Mouse (Mus musculus) embryo, embryonic 11.5 days (tissue): ENCODE measurements around the gene Epha1.

ENCODE experiments used
- DNase-seq: peaks from one replicate; pipeline ENCODE4 v3.0.0-alpha.2; 2012; ENCODE audit warnings: low read depth, low spot score

Epha1 gene

DNA sequence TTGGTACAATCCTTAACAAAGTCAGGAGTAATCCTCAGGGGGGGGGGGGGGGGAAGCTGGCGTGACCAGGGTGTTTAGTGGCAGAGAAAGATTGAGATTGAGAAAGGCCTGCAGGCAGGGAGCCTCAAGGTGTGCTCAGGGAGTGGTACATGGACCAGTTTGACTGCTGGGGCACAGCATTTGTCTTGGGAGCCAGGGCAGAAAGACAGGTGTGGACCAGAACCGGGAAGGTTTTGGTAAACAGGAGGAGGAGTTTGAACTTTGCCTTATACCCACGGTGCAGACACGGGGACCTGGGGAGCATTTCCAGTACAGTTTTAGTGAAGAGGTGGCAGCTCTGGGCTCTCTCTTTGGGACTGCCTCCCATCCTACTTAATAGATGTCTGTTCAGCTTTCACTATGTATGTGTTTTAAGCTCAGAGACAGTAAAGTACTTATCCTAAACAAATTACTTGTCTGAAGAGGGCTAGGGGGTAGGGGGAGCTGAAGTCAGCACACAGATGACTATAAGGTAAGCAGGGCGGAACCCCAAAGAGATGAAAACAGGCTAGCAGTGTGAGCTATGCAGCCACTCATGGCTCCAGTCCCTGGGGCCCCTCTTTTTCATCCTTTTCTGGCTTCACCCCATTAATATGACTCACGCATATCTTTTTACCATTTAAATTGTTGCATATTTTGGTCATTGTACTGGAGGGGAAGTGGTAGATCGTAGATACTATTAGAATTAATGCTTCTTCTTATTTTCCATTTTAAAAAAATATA, 782 bp upstream of the Epha1 start:
- DNase-seq: no peak

DNA sequence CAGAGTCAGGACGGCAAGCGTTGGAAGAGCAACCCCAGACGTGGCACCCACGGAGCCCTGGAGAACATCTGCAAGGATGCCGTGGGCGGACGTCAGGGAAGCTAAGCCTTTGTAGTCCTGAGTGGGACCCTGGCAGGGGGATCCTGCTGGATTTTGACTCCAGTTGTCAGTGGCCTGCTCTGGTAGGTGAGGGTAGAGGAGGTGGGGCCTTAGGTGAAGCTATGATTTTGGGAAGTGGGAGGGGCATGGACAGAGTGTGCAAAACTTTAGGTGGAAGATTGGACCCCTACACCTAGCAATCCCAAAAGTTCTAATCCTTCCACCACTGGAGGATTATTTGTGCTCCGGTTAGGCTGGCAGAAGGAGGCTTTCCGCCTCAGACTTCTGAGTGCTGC, 650 bp downstream of the Epha1 start:
- DNase-seq: no peak

DNA sequence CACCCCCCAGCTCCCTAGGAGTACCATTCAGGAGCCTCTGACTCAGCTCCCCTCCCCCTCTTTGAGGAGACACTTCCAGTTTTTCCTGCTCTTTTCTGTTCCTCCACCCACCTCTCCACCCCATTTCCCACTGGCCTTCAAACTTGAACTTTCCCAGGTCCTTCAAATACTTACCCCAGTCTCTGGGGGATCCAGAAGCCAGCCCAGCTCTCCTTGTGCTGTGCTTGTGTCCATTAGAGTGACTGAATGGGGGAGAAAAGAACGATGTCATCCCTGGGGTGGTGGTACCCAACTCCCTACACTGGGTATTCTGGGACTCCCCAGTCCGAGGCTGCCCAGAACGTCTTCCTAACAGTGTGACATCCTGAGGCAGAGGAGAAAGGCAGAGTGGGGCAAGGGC, 1.1 kb downstream of the Epha1 start:
- no peak for DNase-seq

DNA sequence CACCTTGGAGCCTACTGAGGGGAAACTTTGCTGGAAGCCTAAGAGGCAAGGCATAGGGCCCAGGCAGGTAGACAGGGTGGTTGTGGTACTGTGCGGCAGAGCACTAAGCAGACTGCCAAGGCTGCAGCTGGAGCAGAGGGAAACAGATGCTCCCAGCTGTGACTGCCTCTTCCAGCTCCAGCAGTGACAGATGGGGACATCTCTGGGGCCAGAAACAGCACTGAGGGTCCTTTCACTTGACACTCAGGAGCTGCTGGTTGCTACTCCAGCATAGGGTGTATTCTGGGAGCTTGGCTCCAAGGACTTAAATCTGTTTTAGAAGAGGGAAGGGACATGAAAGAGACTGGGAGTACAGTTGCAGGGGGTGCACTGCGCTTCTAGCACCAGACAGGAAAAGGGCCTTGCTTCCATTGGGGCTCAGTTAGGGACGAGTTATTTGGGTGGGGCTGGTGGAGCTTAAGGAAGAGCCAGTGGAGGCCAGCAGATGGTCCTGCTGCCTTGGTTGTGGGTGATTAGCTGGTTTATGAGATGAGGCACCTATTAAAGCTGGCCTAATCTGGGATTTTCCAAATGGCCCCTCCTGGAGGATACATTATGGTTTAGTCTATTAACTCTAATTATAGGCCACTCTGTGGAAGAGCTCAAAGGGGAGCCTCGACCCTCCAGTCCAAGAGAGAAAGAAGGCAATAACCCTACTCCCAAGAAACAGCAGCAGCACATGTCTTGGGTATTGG, 2.3 kb downstream of the Epha1 start:
- DNase-seq: no peak

DNA sequence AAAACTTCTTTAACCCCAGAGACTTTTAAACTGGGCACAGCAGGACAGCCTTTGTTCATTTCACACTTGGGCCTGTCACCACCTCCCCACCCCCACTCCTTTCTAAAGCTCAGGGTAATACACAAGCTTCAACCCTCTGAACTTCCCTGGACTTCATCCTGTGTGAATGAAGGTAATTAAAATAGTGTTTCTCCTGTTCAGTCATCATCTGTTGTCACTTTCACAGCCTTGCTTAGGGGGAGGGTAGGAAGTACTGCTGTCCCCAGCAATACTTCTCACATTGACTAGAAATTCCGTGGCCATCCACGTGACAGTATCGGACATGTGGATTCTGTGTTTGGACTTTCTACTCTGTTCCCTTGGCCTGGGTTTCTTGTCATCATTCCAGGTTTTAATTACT, 3.2 kb downstream of the Epha1 start:
- DNase-seq: no peak

DNA sequence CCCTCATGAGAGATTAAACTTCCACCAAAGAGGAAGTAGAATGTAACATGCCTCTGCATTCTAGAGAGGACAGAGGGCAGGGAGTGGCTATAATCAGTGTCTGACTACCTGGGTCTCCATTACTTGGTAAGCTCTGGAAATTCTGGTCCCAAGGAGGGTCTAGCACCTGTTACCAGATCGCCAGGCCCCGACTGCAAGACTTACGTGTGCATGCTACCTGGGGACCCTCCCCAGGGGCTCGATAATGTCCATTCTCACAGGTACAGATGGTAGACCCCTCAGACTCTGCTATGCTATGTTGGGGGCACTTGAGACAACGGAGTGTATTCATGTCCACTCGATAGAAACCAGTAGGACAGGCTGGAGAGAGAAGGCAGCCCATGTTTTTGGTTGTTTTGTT, 7.9 kb downstream of the Epha1 start:
- no peak for DNase-seq

DNA sequence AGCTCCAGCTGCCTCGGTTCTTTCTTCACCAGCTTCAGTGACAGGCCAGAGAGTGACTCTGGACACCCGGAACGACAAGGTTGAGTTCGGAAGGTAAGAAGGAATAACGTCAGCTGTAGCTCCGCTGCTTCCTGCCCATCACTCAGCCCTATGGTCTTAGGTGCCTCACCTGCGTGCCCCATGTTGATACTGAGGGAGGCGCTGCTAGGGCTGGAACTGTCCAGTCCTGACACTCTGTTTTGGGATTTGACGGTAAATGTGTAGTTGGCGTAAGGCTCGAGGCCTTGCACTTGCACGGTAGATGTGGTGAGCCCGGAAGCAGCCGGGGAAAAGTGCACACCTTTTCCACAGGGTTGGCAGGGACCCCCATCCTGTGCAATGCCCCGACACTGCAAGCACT, 8.5 kb downstream of the Epha1 start:
- no peak for DNase-seq

DNA sequence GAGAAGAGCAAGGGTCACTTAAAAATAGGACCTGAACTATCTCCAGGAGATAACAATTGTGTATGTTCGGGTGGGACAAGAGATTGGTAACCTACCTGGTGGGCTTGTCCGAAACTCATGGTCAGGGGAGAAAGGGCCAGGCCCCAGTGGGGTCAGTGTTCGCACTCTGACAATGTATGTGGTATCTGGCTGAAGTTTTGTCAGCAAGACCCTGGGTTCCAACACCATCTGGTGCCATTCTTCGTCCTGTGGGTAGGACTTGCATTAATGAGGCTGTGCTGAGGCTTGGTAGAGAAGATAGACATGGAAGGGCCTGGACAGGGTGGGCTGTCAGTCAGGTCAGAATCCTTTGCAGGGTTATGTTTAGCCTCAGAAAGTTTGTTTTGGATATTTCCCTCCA, 9.0 kb downstream of the Epha1 start:
- no peak for DNase-seq

DNA sequence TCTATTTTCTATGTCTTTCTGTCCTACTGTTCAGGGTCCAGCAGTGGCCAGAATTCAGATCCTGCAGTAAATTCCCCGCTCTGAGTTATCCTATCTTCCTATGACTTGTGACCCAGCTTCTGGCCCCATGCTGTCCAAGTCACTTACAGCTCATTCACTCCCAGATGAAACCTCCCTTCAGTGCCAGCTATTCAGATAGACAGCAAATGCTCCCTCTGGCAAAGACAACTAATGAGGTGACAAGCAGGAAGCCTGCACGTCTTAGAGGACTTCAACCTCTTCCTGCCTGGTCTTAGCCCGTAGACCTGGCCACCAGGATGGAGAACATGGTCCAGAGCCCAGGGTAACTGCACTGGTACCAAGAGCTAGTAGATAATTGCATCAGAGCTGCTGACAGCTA, 10.1 kb downstream of the Epha1 start:
- DNase-seq: no peak

DNA sequence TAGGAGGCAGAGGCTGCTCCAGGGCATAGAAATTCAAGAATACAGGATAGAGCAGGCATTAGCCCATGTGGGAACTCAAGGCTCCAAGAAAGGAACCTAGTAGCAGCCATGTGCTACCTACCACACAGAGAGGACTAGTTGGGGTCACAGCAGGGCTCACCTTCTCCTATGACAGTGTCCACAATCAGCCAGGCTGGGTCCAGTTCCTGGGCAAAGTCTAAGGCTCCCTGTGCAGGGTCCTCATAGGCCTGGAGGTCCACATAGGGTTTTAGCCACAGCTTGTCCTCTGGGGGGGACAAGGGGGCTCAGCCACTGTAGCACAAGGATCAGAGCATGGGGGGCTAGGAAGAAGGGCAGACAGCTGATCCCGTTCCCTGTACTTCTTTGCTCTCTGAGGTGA, 10.6 kb downstream of the Epha1 start:
- DNase-seq: no peak

DNA sequence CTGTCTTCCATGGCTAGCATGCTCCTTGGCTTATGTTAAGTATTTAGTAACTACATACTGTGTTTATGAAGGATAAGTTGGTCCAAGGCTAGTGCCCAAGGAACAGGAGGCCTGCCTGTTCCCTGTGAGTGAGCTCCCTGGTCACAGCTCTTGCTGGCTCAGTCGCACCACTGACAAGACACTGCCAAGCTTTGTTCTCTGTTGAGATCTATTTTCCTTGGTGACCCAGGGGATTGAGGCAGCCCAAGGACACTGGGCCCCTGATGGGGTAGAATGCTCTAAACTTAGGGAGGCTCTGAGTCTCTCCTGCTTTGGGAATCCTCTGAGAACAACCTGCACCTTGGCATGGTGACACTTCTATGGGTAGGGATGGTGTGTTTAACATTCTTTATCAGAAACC, 11.0 kb downstream of the Epha1 start:
- DNase-seq: no peak

DNA sequence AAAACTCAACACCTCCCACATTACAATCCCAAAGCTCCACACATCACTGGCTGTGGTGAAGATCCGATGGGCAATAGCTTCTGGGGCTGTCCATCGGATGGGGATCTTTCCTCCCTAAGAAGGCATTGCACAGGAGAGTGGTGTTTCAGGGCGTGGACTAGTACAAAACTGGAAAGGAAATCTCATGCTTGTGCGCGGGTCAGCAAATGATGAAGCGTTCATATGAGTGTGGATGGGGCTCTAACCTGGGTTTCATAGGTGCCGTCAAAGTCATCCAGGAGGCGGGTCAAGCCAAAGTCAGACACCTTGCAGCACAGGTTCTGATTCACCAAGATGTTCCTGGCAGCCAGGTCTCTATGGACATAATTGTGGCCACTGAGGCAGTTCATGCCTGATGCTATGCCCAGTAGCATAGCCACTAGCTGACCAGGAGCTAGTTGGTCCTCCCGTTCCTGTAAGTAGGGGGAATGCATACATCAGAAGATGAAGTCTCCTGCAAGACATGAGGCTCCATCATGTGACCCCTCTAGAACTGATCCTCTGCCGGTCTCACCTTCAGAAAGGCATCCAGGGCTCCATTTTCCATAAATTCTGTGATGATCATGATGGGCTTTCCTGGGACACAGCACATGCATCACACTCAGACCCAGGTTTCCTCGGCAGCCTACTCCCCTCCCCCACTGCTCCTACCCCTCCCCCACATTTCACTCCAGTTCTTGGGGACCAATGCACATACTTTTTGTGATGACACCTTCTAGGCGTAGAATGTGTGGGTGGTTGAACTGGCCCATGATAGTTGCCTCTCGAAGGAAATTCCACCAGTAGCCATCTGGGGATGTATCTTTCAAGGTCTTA, 11.8 kb downstream of the Epha1 start:
- DNase-seq: no peak

DNA sequence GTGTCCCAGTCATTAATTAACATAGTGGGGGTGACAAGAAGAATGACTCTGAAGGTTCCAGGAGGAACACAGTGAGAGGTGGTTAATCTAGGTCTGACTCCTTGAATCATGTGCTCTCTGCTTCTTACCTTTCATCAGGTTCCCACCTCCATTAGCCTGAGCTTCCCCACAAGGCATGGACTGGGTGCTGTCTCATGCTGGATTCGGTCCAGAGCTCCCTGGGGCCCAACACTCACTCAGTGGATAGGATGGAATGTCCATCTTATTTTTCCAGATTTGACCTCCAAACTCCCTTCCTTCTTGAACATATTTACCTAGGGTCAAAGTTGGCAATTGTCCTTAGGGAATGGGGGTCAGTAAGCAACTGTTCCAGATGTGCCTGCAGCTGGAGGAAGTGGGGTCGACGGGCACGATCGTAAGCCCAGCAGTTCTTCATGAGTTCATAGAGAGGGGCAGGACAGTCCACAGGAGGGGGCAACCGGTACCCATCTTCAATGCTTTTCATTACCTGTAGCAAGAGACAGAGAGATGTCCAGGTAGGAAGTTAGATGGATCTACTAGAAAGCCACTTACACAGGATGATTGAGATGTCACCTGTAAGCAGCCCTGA, 12.7 kb downstream of the Epha1 start:
- no peak for DNase-seq

DNA sequence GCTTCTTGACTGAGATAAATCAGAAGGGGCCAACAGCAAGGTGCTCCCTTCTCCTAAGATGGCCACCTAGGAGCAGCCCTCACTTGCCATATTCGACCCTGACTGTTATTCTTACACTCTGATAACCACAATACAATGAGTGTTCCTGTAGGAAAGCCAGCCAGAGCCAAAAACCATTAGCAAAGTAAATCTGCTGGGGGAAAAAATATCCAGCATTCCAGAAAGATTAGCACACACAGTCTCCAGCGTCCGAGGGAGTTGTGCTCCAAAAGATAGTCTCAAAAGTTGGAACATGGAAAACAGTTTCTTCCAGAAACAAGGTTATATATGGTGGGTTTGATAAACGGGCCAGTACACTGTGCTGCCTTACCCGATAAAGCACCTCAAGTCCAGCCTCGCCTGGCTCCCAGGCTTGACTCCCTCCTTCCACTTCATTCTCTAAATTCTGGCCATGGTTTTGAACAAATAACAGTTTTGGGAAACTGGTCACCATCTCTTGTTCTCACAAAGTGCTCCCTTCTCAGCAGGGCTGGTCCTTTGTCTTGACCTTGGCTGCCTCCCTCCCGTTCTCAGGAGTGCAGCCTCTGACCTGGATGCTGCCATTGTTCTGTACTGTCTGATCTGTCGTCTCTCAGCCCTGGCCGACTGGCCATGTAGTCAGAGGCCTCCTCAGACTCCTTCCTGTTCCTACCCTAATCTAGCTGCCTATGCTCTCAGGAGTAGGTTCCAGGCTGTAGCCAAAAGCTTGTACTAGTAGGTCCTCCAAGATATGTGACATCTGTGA, 13.5 kb downstream of the Epha1 start:
- no peak for DNase-seq

DNA sequence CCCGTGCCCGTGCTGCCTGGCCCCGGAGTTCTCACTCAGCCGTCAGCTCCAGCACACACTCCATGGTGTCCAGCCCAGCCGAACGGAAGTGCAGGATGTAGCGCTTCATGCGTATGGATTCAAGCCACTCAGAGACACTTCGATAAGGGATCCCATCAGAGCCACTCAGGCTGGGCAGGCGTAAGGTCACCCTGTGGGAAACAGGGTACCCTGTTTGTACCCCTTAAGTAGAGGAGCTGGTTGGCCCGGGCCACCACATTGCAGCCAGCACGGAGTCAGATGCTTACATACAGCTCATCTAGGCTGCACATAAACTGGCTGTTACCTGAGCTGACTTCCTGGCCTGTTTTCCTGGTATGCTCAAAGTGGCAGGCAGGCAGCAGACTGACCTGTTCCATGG, 14.2 kb downstream of the Epha1 start:
- no peak for DNase-seq

DNA sequence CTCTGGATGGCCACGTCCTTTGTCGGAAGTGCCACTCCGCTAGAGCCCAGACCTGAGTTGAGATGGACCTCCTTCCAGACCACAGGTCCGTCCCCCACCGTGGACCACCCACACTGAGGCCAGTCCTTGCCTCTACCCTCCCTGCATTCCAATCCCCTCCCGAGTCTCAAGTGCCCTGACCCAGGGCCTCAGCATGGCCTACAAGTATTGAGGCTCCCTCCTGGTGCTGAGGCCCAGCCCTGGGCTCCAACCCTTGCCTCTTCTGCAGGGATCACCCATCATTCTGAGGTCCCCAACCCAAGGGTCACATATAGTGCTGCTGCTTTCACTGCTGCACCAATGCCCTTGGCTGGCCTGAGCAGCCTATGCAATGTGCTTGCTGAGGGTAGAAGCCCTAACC, 15.2 kb downstream of the Epha1 start:
- DNase-seq: no peak

DNA sequence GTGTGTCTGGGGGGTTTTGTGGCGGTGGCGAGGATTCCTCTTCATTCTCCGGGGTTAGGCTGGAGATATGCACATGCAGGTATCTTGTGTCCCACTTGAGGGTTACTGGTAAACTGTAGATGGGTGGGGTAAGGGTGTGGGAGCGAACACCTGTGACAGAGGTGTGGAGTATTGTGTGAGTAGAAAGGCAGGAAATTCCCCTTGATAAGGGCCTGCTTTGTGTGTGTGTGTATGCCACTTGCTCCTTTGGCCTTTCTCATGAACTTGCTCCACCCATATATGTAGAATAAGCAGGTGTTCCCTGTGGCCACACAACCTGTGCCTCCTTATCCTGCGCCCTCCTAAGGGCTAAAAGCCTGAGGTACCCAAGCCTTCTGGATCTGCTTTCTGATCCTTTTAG, 16.2 kb downstream of the Epha1 start:
- DNase-seq: no peak

DNA sequence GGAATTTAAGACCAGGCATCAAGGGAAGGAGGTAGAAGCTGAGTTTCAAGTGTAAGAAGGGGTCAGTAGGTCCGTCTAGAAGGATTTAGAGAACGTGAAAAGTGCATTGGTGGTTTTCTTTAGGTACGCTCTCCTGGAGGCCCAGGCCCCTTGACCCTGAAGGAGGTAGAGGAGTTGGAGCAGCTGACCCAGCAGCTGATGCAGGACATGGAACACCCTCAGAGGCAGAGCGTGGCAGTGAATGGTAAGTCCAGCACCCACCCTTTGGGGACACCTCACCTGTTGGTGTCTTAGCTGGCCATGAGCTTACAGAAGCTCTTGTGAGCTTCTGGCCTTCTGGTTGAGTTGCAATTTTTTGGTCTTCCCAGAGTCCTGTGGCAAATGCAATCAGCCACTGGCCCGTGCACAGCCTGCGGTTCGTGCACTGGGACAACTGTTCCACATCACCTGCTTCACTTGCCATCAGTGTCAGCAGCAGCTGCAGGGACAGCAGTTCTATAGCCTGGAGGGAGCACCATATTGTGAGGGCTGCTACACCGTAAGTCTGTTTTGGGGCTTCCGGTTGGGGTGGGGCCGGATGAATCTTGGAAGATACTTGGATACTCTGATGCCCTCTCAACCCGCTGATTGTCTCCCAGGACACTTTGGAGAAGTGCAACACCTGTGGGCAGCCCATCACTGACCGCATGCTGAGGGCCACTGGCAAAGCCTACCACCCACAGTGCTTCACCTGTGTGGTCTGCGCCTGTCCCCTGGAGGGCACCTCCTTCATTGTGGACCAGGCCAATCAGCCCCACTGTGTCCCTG, 17.1 kb downstream of the Epha1 start:
- DNase-seq: no peak

DNA sequence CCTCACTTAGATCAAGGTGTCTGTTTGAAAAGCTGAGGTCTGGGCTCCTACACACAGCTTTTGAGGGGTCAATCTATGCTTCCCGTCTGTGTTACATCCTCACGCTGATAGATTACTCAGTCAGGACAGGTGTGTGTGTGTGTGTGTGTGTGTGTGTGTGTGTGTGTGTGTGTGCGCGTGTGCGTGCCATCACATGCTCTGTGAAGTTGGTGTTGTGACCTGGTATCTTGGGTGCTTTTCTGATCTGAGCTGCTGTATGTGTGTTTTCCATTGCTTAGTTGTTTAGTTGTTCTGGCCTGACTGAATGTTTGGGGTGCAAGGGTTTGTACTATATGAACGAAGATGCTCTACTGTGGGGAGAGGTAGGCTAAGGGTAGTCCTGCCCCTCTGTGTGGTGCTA, 17.7 kb downstream of the Epha1 start:
- DNase-seq: no peak
